Mouse (Mus musculus) myocyte (in vitro differentiated cells): ENCODE measurements at regions not wholly inside any gene's neighbourhood (a gene's known extent, or its start where the extent isn't known, plus 50 kb on each side); places are given as distances from the start of the nearest gene placed in this dataset.
"Not testable (repeated sequence)": the region's sequence is repeated elsewhere in the genome, so short reads cannot be mapped to it uniquely, and the experiment has no call there.

Source experiments
- H3K27me3 ChIP-seq: one replicate; pipeline ENCODE4 v1.6.1; 2011; ENCODE audit not compliant: control insufficient read depth, insufficient read depth, insufficient read length
- H3K36me3 ChIP-seq: one replicate; pipeline ENCODE4 v1.6.1; 2011; ENCODE audit not compliant: control insufficient read depth, insufficient read depth
- H3K4me2 ChIP-seq: one replicate; pipeline ENCODE4 v1.6.1; 2011; ENCODE audit warnings: low read depth, control low read depth
- H3K4me3 ChIP-seq: one replicate; pipeline ENCODE4 v1.5.1; 2011; ENCODE audit warnings: mild to moderate bottlenecking, control low read depth, moderate library complexity
- H3K79me2 ChIP-seq: one replicate; pipeline ENCODE4 v1.6.1; 2011; ENCODE audit not compliant: control insufficient read depth, insufficient read depth
- H3ac ChIP-seq: one replicate; pipeline ENCODE4 v1.6.1; 2011; ENCODE audit not compliant: control insufficient read depth, insufficient read length
- CEBPB ChIP-seq: IDR thresholded peaks from 2 replicates; pipeline ENCODE4 v1.6.1; 2011; ENCODE audit warnings: mild to moderate bottlenecking, moderate library complexity; ENCODE audit not compliant: poor library complexity, insufficient read depth, severe bottlenecking
- E2F4 ChIP-seq: IDR thresholded peaks from one replicate; pipeline ENCODE4 v1.6.1; 2011; ENCODE audit warnings: mild to moderate bottlenecking, control low read depth, moderate library complexity; ENCODE audit not compliant: insufficient read depth
- MAX ChIP-seq: IDR thresholded peaks from one replicate; pipeline ENCODE4 v1.6.1; 2011; ENCODE audit warnings: low read depth, mild to moderate bottlenecking, control low read depth
- MYOD1 ChIP-seq, 3 experiments: IDR thresholded peaks; one replicate each; pipeline ENCODE4 v1.6.1; 2011; ENCODE audit warnings: control low read depth in 2 of 3, low read depth in 2 of 3, mild to moderate bottlenecking in 2 of 3, moderate library complexity in 1 of 3; ENCODE audit not compliant: insufficient read length in 2 of 3, control insufficient read depth in 1 of 3
- MYOG ChIP-seq, 3 experiments: IDR thresholded peaks; one replicate each; pipeline ENCODE4 v1.6.1; 2011; ENCODE audit warnings: control low read depth in 2 of 3, low read depth in 2 of 3, mild to moderate bottlenecking in 2 of 3; ENCODE audit not compliant: insufficient read length in 2 of 3, control insufficient read depth in 1 of 3, insufficient read depth in 1 of 3
- POLR2A ChIP-seq: IDR thresholded peaks from one replicate; pipeline ENCODE4 v1.6.1; 2011; ENCODE audit warnings: low read depth, mild to moderate bottlenecking, control low read depth, moderate library complexity; ENCODE audit not compliant: insufficient read length
- POLR2AphosphoS2 ChIP-seq: IDR thresholded peaks from one replicate; pipeline ENCODE4 v1.6.1; 2011; ENCODE audit warnings: low read depth, control low read depth; ENCODE audit not compliant: insufficient read length
- REST ChIP-seq: IDR thresholded peaks from one replicate; pipeline ENCODE4 v1.6.1; 2011; ENCODE audit warnings: mild to moderate bottlenecking, control low read depth, moderate library complexity; ENCODE audit not compliant: insufficient read depth, insufficient read length
- SRF ChIP-seq: IDR thresholded peaks from one replicate; pipeline ENCODE4 v1.6.1; 2011; ENCODE audit warnings: low read depth; ENCODE audit not compliant: control insufficient read depth, insufficient read length
- TCF12 ChIP-seq: IDR thresholded peaks from one replicate; pipeline ENCODE4 v1.6.1; 2011; ENCODE audit warnings: mild to moderate bottlenecking, control low read depth; ENCODE audit not compliant: poor library complexity, insufficient read depth, severe bottlenecking
- TCF3 ChIP-seq: IDR thresholded peaks from one replicate; pipeline ENCODE4 v1.6.1; 2011; ENCODE audit warnings: low read depth, control low read depth; ENCODE audit not compliant: insufficient read length
- USF1 ChIP-seq: IDR thresholded peaks from one replicate; pipeline ENCODE4 v1.6.1; 2011; ENCODE audit warnings: low read depth, mild to moderate bottlenecking, control low read depth, moderate library complexity

- H3K4me2 ChIP-seq: no peak overlapping the region
- no peaks in the 10 kb centered on the region for H3K79me2 ChIP-seq
- H3ac ChIP-seq: no peak overlapping the region
- no peak overlapping the region for H3K4me3 ChIP-seq
- H3K27me3 ChIP-seq: no peaks in the 10 kb centered on the region
- H3K36me3 ChIP-seq: no peaks in the 10 kb centered on the region
- TF ChIP-seq POLR2AphosphoS2 (no peak), USF1 (no peak), POLR2A (no peak)
Measured at GRCm38 (mm10) chr2:18460901-18461300, 68.3 kb upstream of the Dnajc1 start.

- not testable (repeated sequence) for H3K79me2 ChIP-seq, H3K4me3 ChIP-seq, H3K27me3 ChIP-seq, H3K36me3 ChIP-seq, H3ac ChIP-seq, H3K4me2 ChIP-seq
Measured at GRCm38 (mm10) chr2:18460281-18460680, 67.7 kb upstream of the Dnajc1 start.

GRCm38 (mm10) chr2:18453426-18453825 lies 60.8 kb upstream of the Dnajc1 start:
- not testable (repeated sequence) for H3K27me3 ChIP-seq, H3K4me2 ChIP-seq

GRCm38 (mm10) chr2:18445809-18446208 lies 53.2 kb upstream of the Dnajc1 start:
- H3ac ChIP-seq: no peak overlapping the region
- no peaks in the 10 kb centered on the region for H3K36me3 ChIP-seq
- H3K27me3 ChIP-seq: no peaks in the 10 kb centered on the region
- no peak overlapping the region for H3K4me3 ChIP-seq
- H3K79me2 ChIP-seq: no peaks in the 10 kb centered on the region
- TF ChIP-seq SRF (no peak), POLR2AphosphoS2 (no peak), MYOG (IDR thresholded peaks at IDR 0.05; ENCODE audit: control insufficient read depth in 1 of 3, insufficient read depth in 1 of 3, insufficient read length in 2 of 3, low read depth in 2 of 3) (no peak), MYOD1 (IDR thresholded peaks at IDR 0.05; ENCODE audit: control insufficient read depth in 1 of 3, insufficient read length in 2 of 3, low read depth in 2 of 3) (no peak), USF1 (no peak), E2F4 (no peak), REST (no peak), CEBPB (no peak), TCF3 (no peak), TCF12 (no peak), MAX (no peak)
- H3K4me2 ChIP-seq: no peak overlapping the region

More at GRCm38 (mm10) chr2:18453426-18453825, 60.8 kb upstream of the Dnajc1 start:
- not testable (repeated sequence) for H3K79me2 ChIP-seq, H3ac ChIP-seq, H3K4me3 ChIP-seq, H3K36me3 ChIP-seq
